Mouse (Mus musculus): Measurements from ENCODE around the gene P2ry2.

P2ry2 gene

GRCm38 (mm10) chr7:100984452-100985395 lies 27.9 kb downstream of the P2ry2 start:
- DNase-seq (ENCODE audit: low spot score) = no peak

GRCm38 (mm10) chr7:100979175-100979574 lies 33.5 kb downstream of the P2ry2 start:
- DNase-seq (ENCODE audit: low spot score) = no peak

- no peak for DNase-seq (ENCODE audit: low spot score)
These were observed 34.5 kb downstream of the P2ry2 start for GRCm38 (mm10) chr7:100978171-100978570.

- no peak for DNase-seq (ENCODE audit: low spot score)
These were observed 38.3 kb downstream of the P2ry2 start, which contains the start of gene P2ry6 for GRCm38 (mm10) chr7:100974135-100974903. TSS of gene P2ry6 (minus strand) at chr7:100974649.

GRCm38 (mm10) chr7:100972875-100973274 lies 39.8 kb downstream of the P2ry2 start:
- no peak for DNase-seq (ENCODE audit: low spot score)

GRCm38 (mm10) chr7:100968874-100969659 lies 43.6 kb downstream of the P2ry2 start:
- DNase-seq (ENCODE audit: low spot score) = no peak

- no peak for DNase-seq (ENCODE audit: low spot score)
These were observed 44.3 kb downstream of the P2ry2 start for GRCm38 (mm10) chr7:100968376-100968775.

GRCm38 (mm10) chr7:100967850-100968249 lies 44.8 kb downstream of the P2ry2 start:
- no peak for DNase-seq (ENCODE audit: low spot score)

GRCm38 (mm10) chr7:100966014-100966413 lies 46.7 kb downstream of the P2ry2 start:
- DNase-seq (ENCODE audit: low spot score) = no peak

- DNase-seq (ENCODE audit: low spot score) = no peak
These were observed 47.6 kb downstream of the P2ry2 start for GRCm38 (mm10) chr7:100965079-100965478.

GRCm38 (mm10) chr7:100964242-100964641 lies 48.4 kb downstream of the P2ry2 start:
- no peak for DNase-seq (ENCODE audit: low spot score)

- no peak for DNase-seq (ENCODE audit: low spot score)
These were observed 49.3 kb downstream of the P2ry2 start for GRCm38 (mm10) chr7:100963381-100963780.

GRCm38 (mm10) chr7:100961146-100961545 lies 51.5 kb downstream of the P2ry2 start:
- no peak for DNase-seq (ENCODE audit: low spot score)

- no peak for DNase-seq (ENCODE audit: low spot score)
These were observed 52.2 kb downstream of the P2ry2 start for GRCm38 (mm10) chr7:100960462-100960861.

- no peak for DNase-seq (ENCODE audit: low spot score)
These were observed 54.2 kb downstream of the P2ry2 start for GRCm38 (mm10) chr7:100958426-100958825.

GRCm38 (mm10) chr7:100952686-100953085 lies 60.0 kb downstream of the P2ry2 start:
- DNase-seq (ENCODE audit: low spot score) = no peak

- DNase-seq (ENCODE audit: low spot score) = no peak
These were observed 60.8 kb downstream of the P2ry2 start for GRCm38 (mm10) chr7:100951903-100952302.

- DNase-seq (ENCODE audit: low spot score) = no peak
These were observed 62.1 kb downstream of the P2ry2 start for GRCm38 (mm10) chr7:100950481-100951010.

- DNase-seq (ENCODE audit: low spot score) = no peak
These were observed 62.6 kb downstream of the P2ry2 start for GRCm38 (mm10) chr7:100950031-100950430.
